Mouse (Mus musculus) kidney, postnatal 25 days (tissue): ENCODE measurements at regions not wholly inside any gene's neighbourhood (a gene's known extent, or its start where the extent isn't known, plus 50 kb on each side); places are given as distances from the start of the nearest gene placed in this dataset.

ENCODE experiments used
- DNase-seq, 2 experiments: peaks; one replicate each; pipeline ENCODE4 v3.0.0; 2021; ENCODE audit warnings: mixed read lengths in 2 of 2

GRCm38 (mm10) chr11:24619021-24619420, 541.2 kb downstream of the Bcl11a start:
- no peak for DNase-seq

GRCm38 (mm10) chr11:24628619-24629018, 550.8 kb downstream of the Bcl11a start:
- DNase-seq: no peak

- DNase-seq: no peak
These were observed 551.6 kb downstream of the Bcl11a start for GRCm38 (mm10) chr11:24629431-24629830.

DNA sequence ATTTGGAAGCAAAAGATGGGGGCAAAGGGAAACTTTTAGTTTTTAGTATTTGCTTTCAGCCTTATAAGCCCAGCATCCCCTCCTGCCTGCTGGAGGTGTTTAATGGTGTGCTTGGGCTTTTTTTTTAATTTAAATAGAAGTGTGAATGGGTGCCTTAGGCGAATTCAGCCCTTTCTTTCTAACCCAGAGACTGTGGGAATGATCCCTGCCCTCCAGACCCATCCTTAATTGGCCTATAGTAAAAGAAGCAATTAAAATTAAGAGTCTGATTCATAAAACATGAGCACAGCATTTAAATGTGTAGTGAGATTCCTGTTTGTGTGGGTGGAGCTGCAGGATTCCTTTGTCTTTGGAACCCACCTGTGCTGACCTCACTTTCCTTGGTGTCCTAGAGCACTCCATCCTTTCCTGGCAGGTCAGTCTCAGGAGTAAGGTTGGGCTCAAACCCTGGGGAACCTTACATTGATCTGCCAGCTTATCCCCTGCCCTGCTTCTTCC, 552.6 kb downstream of the Bcl11a start:
- DNase-seq: no peak

DNA sequence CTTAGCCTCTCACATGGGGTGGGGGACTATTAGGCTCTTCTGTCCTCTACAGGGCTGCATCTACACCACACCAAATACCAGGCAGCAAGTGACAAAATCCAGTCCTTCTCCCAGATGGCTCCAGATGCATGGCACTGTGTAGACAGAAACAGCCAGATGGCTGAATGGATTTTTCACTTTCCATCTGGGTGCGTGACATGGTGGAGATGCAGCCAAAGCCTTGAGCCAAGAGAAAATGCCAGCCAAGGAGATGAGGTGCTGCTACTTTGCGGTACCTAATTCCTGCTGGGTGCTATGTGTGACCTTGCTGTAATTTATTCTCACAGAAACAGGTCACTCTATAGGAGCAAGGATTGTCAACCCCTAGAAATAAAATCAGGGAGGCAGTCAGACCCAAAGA, 553.8 kb downstream of the Bcl11a start:
- no peak for DNase-seq

GRCm38 (mm10) chr11:24636716-24637115, 558.9 kb downstream of the Bcl11a start:
- DNase-seq: no peak

- no peak for DNase-seq
These were observed 565.7 kb downstream of the Bcl11a start for GRCm38 (mm10) chr11:24643439-24644109.

DNA sequence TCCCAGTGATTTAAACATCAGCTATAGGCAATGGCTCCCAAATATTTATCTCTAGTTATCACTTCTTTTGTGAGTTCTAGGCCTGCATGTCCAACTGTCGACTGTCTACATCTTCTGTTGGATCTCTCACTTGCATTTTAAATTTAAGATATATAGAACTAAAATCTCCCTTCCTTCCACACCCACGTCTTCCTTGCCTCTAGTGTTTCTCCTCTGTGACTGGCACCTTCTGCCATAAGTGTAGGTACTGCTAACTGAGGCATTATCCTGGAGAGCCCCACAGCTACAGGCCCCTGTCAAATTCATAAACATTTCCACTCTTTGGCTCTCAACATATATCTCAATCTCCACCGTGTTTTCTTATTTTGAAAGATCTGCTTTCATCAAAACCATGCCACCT, 575.0 kb downstream of the Bcl11a start:
- DNase-seq: no peak

DNA sequence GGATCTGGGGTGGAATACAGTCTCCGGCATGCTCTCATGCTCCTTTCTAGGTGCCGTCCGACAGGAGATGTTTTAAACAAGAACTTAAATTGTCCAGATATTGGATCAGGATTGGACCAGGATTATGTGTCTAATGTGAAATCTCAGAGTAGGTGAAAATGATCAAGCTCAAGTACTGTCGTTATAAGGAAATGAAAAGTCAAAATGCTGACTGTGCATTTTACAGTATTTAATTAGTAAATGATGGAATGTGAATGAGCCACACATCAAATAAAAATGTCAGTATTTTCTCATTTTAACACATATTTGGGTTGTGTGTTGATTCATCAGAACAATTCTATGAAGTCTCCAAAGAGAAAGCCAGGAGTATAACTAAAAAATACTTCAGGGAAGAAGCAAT, 586.2 kb downstream of the Bcl11a start:
- DNase-seq: no peak

DNA sequence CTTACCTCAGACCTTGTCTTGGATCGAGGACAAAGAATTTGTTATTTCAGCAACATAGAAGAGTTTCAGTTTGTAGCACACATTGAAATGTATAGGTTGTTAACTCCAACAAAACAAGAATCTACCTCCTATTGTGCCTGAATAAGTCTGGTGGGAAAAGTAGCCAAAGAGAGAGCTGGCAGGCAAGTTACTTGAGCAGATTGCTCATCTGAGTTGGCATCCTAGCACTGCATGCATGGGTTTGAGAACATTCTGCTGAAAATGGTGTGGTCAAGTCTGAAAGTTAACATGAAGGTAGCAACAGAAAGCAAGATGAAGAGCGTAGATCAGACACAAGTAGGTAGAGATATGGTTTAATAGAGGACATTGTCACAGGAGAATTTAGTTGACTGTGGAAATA, 587.5 kb downstream of the Bcl11a start:
- no peak for DNase-seq

DNA sequence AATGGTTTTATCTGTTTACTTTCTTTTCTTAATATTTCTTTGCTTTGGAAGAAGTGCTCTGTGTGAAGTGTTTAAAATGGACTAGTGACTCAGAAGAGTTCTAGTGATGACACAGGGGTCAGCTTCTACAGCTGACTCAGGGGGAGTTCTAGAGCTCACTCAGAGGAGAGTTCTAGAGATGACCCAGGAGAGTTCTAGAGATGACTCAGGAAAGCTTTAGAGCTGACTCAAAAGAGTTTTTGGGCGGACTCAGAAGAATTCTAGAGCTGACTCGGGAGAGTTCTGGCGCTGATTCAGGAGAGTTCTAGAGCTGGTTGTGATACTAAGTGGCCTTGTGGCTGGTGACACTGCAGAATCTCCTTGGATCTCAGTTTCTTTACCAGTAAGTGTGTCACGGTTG, 593.8 kb downstream of the Bcl11a start:
- DNase-seq: no peak

DNA sequence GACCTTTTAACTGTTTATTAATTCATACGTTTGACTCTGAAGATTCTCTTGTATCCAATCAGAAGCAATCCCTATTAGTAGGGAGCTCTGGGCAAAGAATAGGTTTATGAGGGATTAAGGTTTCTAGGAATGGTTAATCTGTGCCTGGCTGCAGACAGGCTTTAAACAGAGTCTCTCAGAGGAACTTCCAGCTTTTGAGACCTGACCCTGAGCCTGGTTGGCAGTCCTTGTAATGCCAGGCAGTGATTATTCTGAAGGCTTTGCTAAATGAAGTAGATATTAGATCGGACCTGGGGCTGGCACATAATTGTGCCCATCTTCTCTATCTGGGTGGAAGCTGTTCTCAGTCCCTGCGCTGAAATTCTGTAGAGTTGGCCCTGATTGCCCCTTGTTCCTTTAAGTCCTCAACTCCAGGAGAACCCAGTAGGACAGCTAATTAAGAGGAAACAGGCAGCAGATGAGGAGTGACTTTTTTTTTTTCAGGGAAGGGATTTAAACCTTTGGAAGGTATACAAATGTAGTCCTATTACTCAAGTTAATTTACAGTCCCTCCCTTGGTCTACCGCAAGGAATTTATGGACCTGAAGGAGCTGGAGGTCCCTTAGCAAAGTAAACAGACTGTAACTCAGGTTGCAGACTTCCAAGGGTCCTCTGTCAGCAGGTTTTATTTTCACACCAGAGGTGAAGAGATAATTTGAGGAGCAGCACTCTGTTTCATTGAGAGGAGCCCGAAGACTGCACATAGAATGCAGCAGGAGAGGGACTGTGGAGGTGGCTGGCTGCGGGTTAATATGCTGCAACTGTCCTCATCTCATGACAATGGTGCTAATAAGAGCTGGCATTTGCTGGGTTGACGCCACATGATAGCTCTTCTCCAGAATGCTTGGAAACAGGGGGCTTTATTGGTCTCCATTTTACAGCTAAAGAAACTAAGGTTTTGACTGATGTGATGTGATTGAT, 595.7 kb downstream of the Bcl11a start:
- no peak for DNase-seq

DNA sequence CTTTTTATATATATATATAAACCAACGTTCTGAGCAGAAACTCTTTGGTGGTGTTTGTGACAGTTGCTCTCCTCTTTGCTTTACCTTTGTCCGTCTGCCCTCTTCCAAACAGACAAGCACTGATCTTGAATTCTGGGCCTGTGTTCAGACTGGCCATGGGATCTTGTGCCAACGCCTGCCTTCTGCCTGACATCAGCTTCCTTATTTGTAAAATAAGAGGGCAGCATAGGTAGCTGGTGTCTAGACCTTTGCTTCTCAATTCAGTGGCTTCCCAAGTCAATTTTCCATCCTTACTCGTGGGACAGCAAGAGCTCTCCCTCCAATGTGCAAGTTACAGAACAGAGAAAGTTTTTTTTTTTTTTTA, 596.3 kb downstream of the Bcl11a start:
- DNase-seq: no peak

- no peak for DNase-seq
These were observed 599.2 kb downstream of the Bcl11a start for GRCm38 (mm10) chr11:24677016-24677415.

DNA sequence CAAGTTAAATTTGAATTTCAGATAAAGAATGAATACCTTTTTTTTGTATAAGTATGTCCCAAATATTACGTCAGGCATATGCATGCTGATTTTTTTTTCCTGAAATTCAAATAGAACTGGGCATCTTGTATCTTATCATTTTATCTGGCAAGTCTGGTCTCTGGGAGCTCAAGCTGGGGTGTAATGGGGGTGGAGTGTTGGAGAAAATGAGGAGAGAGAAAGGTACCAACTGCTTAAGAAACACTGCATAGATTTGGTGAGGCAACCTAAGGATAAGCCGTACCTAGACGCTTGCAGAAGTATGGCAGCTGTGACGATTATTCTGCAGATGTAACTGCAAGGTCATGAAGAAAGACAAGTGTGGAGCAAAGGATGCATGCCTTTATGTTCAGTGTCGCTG, 601.7 kb downstream of the Bcl11a start:
- no peak for DNase-seq

DNA sequence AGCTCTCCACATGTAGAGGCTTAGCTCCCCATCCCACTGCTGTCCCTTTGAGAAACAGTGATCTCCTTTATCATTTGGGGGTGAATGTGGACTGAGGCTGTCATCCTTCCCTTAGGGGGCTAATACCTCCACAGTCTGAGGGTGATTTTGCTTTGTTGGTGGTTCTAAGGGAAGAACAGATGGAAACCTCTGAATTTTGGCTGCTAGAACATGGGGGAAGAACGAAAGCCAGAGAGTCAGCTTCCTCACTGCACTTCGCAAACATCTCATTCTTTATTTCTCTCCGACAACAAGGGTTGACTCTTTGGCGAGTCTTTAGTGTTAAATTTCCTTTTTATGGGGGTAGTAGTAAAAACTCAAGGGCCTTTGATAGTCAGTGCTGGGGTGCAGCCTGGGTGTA, 604.6 kb downstream of the Bcl11a start:
- no peak for DNase-seq

- DNase-seq: no peak
These were observed 608.0 kb downstream of the Bcl11a start for GRCm38 (mm10) chr11:24685545-24686467.

DNA sequence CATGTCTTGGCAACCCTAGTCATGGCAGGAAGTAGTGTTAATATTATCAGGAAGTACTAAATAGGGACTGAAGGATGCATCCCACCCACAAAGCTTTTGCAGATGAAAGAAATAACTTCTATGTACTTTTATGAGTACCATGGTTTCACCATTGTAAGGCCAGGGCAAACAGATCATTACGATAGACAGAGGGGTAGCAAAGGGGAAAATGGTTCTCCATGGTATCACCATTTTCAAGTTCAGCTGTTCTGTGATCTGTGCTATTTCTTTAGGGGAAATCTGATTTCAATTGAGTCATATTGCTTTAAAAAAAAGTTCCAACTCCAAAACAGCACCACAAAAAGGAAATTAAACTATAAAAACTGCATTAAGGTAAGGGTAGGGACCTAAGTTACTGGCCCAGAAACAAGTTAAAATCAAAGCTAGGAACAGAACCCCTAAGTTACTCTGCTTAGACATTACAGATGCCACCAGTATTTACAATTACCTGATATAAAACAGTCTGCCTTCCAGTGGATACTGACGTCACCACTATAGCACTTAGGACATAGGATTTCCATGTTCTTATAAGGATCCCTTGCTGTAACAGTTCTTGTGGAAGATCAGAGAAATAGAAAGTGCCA, 610.4 kb downstream of the Bcl11a start:
- DNase-seq: no peak

GRCm38 (mm10) chr11:24689807-24690333, 612.0 kb downstream of the Bcl11a start:
- DNase-seq: peak; percentile 50 to 51

DNA sequence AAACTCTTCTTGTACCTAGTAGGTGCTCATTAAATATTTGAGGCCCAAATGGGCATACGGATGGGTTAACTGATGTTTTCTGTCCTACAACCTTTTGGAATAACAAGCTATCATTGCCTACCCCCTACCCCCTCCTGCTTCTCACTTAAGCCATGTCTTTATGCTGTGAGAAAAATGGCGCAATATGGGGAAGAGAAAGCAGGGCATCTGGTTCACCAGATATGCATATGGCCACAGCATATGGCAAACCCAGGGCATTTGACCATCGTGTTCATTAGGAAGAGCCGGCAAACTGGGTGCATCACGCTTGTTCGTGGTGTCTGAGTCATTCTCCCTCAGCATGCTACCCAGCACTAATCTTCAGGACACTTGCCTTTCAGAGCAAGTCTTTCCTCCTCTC, 616.1 kb downstream of the Bcl11a start:
- DNase-seq: no peak

DNA sequence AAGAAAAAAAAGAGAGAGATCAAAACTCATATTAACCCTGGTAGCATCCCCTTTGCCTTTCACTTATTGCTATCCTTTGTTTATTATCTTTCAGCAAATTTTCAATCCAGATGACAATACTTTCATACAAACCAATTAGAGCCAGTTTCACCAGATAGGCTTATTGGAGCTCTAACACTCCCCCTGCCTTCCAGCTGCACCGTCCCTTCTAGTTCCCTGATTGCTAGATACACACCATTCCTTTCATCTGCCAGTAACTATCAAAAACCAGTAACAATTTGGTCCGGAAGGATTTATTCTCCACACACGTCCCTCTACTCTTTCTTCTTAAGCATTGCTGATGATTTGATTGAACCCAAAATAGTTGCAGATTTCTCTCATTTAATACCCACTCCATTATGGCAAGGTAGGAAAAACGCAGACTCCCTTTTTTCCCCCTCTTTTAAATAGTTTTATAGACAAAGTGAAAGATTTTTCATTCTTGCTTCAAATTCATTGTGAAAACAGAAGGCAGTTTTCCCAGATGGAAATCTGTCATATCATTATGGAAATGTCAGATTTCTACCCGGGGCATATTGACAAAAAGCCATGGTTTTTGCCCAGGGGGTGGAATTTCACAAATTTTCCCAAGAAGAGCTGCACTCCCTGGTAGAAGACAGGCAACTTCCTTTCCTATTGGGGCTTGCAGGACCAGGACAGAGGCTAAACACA, 617.3 kb downstream of the Bcl11a start:
- DNase-seq: no peak

DNA sequence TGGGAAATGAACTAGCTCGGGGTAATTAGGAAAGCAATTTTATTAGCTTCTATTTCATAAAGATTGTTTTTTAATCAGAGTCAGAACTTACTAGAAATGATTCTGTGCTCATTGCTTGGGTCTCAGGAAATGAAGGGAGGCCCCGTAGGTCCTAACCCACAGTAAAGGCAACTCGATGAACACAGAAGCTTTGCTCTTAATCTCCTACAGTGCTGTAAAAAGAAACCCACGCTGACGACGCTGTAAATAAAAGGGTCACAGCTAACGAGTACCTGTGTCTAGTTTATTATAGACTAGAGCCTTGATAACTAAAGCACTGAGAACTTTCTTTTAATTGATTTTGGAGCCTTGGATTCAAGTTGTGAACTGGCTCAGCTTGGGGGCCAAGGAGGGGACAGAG, 618.7 kb downstream of the Bcl11a start:
- no peak for DNase-seq
